Mouse (Mus musculus) hindbrain, embryonic 13.5 days (tissue): ENCODE data around the gene Gfy. TPM values are rescaled to one million over a fixed set of nuclear protein-coding genes. Genes with fewer than 3 reads are reported as not detected.

Experiments used
- ATAC-seq: fragments of 200-750 bp; cut with Nextera tagmentation; 2 replicates; pipeline ENCODE4 v1.8.0; 2017; ENCODE audit warnings: moderate TSS enrichment; ENCODE audit not compliant: low FRiP score
- H3K27ac ChIP-seq: fragments of 300-500 bp; sonication (generic); 2 replicates; pipeline ENCODE4 v1.5.1; 2015; ENCODE audit warnings: inconsistent platforms, mild to moderate bottlenecking, moderate library complexity
- H3K27me3 ChIP-seq: fragments of 300-500 bp; sonication (generic); 2 replicates; pipeline ENCODE4 v1.6.1; 2015; ENCODE audit warnings: mild to moderate bottlenecking, inconsistent platforms
- H3K36me3 ChIP-seq: fragments of 300-500 bp; sonication (generic); 2 replicates; pipeline ENCODE4 v1.6.1; 2015; ENCODE audit warnings: mild to moderate bottlenecking, inconsistent platforms
- H3K4me1 ChIP-seq: fragments of 300-500 bp; sonication (generic); replicated peaks from 2 replicates; pipeline ENCODE4 v1.6.1; 2015; ENCODE audit warnings: inconsistent platforms
- H3K4me2 ChIP-seq: fragments of 300-500 bp; sonication (generic); 2 replicates; pipeline ENCODE4 v1.6.1; 2015; ENCODE audit warnings: inconsistent platforms, mild to moderate bottlenecking, moderate library complexity
- H3K4me3 ChIP-seq: fragments of 300-500 bp; sonication (generic); 2 replicates; pipeline ENCODE4 v1.5.1; 2015; ENCODE audit warnings: mild to moderate bottlenecking, inconsistent platforms
- H3K9ac ChIP-seq: fragments of 300-500 bp; sonication (generic); 2 replicates; pipeline ENCODE4 v1.6.1; 2015; ENCODE audit warnings: mild to moderate bottlenecking, inconsistent platforms
- H3K9me3 ChIP-seq: fragments of 300-500 bp; sonication (generic); 2 replicates; pipeline ENCODE4 v1.6.1; 2016; ENCODE audit warnings: inconsistent platforms
- WGBS: fragments of 180-500 bp; shearing (Covaris S2); methylation state at CpG from one replicate; pipeline ENCODE4 v1.1.7; 2015; 5-methylcytosine and 5-hydroxymethylcytosine counted together
- microRNA-seq: library from miRNA; unstranded; fragments of <30 nt; microRNA quantifications from one replicate; pipeline ENCODE4, GENCODE M21; 2016
- polyA plus RNA-seq: library from polyadenylated mRNA; unstranded; fragments of >200 nt; fragmentation: Nextera tagmentation; extraction: Ambion mirVana; gene quantifications from 2 replicates; pipeline ENCODE4 v1.2.1, GENCODE M21; 2015

Gfy gene
- polyA plus RNA-seq, 1 experiment from 2014 or later, result not detected

DNA sequence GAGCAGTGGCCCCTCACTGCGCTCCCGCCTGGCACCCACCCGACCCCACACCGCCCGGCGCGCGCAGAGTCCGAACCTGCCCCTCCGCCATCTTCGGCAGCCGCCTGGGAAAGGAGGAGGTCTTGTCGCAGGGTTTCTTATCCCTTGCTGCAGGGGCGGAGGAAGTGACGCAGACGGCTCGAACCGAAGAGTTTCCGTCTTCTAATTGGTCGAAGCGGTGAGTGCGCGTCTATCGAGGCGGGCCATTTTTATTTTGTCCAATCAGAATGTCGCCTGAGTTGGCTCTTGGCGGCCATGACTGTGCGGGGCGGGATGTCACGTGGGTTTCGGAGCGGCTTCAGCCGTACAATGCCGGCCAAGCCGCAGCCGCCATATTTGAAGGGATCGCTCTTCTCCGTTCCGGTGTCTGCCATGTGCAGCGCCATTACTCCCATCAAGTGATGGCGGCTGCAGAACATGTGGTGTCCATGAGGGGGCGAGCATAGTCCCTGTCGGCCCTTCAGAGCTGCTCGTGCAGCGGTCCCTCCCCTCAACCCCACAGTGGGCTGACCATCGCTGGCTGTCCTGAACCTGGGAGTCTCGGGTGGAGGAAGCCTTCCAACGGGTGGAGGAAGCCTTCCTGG is 50.6 kb downstream of the Gfy start, which contains the start of gene Rpl13a:
Gene Rpl13a, minus strand, starts transcription at position 138 of the 623 bp plus-strand sequence.
- Histone ChIP-seq H3K9me3 (no peaks in the 10 kb centered on the region), H3K27ac (peak within 1 kb of the TSS; percentile 95), H3K36me3 (peaks cover 27% of the 10 kb centered on the region), H3K4me1 (peaks cover 41% of the 10 kb centered on the region), H3K9ac (peak within 1 kb of the TSS; percentile 99), H3K4me2 (peak within 1 kb of the TSS; percentile 96), H3K27me3 (0 out of 2 replicates have a peak, but pooled peaks cover 1% of the 10 kb centered on the region), H3K4me3 (peak within 1 kb of the TSS; percentile 92)
- WGBS, result under 1% methylated on average over 48 of the region's 48 CpGs
- peak; percentile 94 for ATAC-seq

DNA sequence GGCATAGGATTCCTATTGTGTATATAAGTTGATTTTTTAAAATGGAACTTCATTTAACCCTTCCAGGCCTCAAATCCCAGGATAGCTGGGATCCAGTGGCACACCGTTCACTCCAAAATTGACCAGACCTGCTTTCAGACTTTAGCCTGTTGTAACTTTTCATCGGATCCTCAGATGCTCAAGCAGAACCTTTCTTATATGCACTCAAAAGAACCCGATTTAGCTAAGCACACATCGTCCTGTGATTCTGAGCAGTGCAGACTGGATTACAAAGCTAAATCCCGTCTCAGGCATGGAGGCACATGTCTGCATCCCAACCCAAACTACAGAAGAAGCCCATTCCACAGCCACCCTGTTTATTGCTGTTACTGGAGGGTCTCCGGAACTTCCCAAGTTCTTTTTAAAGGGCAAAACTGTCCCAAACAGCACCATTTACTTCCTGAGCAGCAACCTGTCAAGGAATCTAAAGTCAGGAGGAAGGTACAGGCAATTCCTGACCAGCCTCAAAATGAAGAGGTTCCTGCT is 51.6 kb downstream of the Gfy start:
- no peaks in the 10 kb centered on the region for H3K9me3 ChIP-seq
- peak overlapping the region; percentile 92 for H3K27ac ChIP-seq
- no peaks in the 10 kb centered on the region for H3K27me3 ChIP-seq
- peaks cover 29% of the 10 kb centered on the region for H3K36me3 ChIP-seq
- H3K9ac ChIP-seq, result peak overlapping the region; percentile 99
- peaks cover 49% of the 10 kb centered on the region for H3K4me1 ChIP-seq
- H3K4me3 ChIP-seq, result peak overlapping the region; percentile 92
- ATAC-seq, result no peak
- under 1% methylated on average over 6 of the region's 6 CpGs for WGBS
- H3K4me2 ChIP-seq, result peak overlapping the region; percentile 96

DNA sequence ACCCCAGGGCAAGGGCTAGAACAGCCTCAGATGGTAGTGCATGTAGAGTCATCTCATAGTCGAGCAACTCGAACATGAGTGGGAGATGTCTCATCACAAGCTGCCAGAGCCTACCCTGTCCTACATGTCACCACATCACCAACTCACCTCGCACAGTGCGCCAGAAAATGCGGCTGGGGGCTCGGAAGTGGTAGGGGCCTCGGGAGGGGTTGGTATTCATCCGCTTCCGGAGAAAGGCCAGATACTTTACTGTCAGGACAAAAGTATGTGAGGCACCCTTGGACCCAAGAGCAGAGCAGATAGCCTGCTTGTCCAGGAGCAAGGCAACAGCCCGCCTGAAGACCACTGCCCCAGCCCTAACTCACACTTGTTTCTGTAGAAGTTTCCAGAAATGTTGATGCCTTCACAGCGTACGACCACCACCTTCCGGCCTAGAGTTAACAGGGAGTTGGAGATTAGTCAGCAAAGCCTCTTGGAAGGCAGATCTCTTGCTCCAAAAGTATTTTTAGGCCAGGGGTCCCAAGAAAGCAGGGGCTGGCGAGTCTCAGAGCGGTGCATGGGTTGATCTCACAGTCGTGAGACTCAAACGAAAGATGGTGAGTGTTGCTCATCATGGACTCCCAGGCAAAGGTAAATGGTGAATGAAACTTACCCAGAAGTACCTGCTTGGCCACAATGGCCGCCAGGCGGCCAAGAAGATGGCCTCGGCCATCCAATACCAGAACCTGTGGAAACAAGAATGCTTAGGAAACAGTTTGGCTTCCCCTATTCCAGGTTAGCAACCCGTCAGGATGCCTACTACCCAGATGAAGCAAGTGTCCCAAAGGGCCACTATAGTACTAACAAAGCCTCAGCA is 52.3 kb downstream of the Gfy start:
- peak overlapping the region; percentile 92 for H3K27ac ChIP-seq
- H3K4me2 ChIP-seq, result peak overlapping the region; percentile 96
- WGBS, result 46% methylated on average over 21 of the region's 21 CpGs
- H3K9ac ChIP-seq, result peak overlapping the region; percentile 99
- H3K36me3 ChIP-seq, result peaks cover 36% of the 10 kb centered on the region
- no peaks in the 10 kb centered on the region for H3K27me3 ChIP-seq
- peak overlapping the region; percentile 92 for H3K4me3 ChIP-seq
- no peak for ATAC-seq
- peaks cover 55% of the 10 kb centered on the region for H3K4me1 ChIP-seq
- H3K9me3 ChIP-seq, result no peaks in the 10 kb centered on the region

Small RNAs within 50 kb of the gene (microRNA-seq; reads per million reads assigned to microRNA genes)
- 7.2 reads per million, percentile 20 among the genes with 10 or more reads in this experiment for gene Mir5121
- gene Mir7055, result not detected

Other genes starting within 250 kb of the Gfy start
- gene Tsks, start 236.4 kb downstream of the Gfy start, polyA plus RNA-seq, result 0.17 TPM in 1 of 2 replicates, not detected in the other
- gene Cpt1c, start 204.7 kb downstream of the Gfy start, polyA plus RNA-seq, result 52.2 and 56.3 TPM in 2 replicates
- gene Prmt1, start 193.0 kb downstream of the Gfy start, polyA plus RNA-seq, result 681 and 687 TPM in 2 replicates
- 66.7 and 68.3 TPM in 2 replicates for gene Irf3, start 181.9 kb downstream of the Gfy start, polyA plus RNA-seq
- 16.2 and 19.7 TPM in 2 replicates for gene Bcl2l12, start 180.9 kb downstream of the Gfy start, polyA plus RNA-seq
- gene Scaf1, start 163.2 kb downstream of the Gfy start, polyA plus RNA-seq, result 42.4 and 45.2 TPM in 2 replicates
- 11.5 and 15.4 TPM in 2 replicates for gene Rras, start 161.6 kb downstream of the Gfy start, polyA plus RNA-seq
- gene Prr12, start 126.7 kb downstream of the Gfy start, polyA plus RNA-seq, result 13.8 and 14.5 TPM in 2 replicates
- 58.0 and 58.5 TPM in 2 replicates for gene Nosip, start 117.1 kb downstream of the Gfy start, polyA plus RNA-seq
- 14.8 and 17.1 TPM in 2 replicates for gene Prrg2, start 116.9 kb downstream of the Gfy start, polyA plus RNA-seq
- 93.8 and 103 TPM in 2 replicates for gene Rcn3, start 87.3 kb downstream of the Gfy start, polyA plus RNA-seq
- 26.9 and 28.3 TPM in 2 replicates for gene Fcgrt, start 75.7 kb downstream of the Gfy start, polyA plus RNA-seq
- 994 and 999 TPM in 2 replicates for gene Rps11, start 55.1 kb downstream of the Gfy start, polyA plus RNA-seq
- 770 and 846 TPM in 2 replicates for gene Rpl13a, start 50.8 kb downstream of the Gfy start, polyA plus RNA-seq
- 0.14 TPM in 1 of 2 replicates, not detected in the other for gene Gm45713, start 43.3 kb downstream of the Gfy start, polyA plus RNA-seq
- 1.4 and 1.6 TPM in 2 replicates for gene Flt3l, start 43.1 kb downstream of the Gfy start, polyA plus RNA-seq
- 85.6 and 94.4 TPM in 2 replicates for gene Pih1d1, start 25.3 kb downstream of the Gfy start, polyA plus RNA-seq
- gene Aldh16a1, start 25.0 kb downstream of the Gfy start, polyA plus RNA-seq, result 23.7 and 24.5 TPM in 2 replicates
- gene Slc17a7, start 15.6 kb downstream of the Gfy start, polyA plus RNA-seq, result 0.42 and 0.62 TPM in 2 replicates
- 0.66 TPM in 1 of 2 replicates, not detected in the other for gene Pth2, start 1.4 kb upstream of the Gfy start, polyA plus RNA-seq
- gene Ccdc155, start 25.3 kb upstream of the Gfy start, polyA plus RNA-seq, result 0.49 and 0.54 TPM in 2 replicates
- 5.6 and 5.7 TPM in 2 replicates for gene Dkkl1, start 32.6 kb upstream of the Gfy start, polyA plus RNA-seq
- gene Tead2, start 36.2 kb upstream of the Gfy start, polyA plus RNA-seq, result 78.6 and 79.2 TPM in 2 replicates
- gene Cd37, start 59.5 kb upstream of the Gfy start, polyA plus RNA-seq, result 0.96 and 1.7 TPM in 2 replicates
- gene Slc6a16, start 61.5 kb upstream of the Gfy start, polyA plus RNA-seq, result 0.18 and 0.38 TPM in 2 replicates
- not detected in 2 replicates for gene Slc6a21, start 97.9 kb upstream of the Gfy start, polyA plus RNA-seq
- 7.3 and 8.9 TPM in 2 replicates for gene Trpm4, start 154.2 kb upstream of the Gfy start, polyA plus RNA-seq
- 0.31 TPM in 2 replicates for gene Hrc, start 155.7 kb upstream of the Gfy start, polyA plus RNA-seq
- gene Ppfia3, start 187.4 kb upstream of the Gfy start, polyA plus RNA-seq, result 19.9 and 20.7 TPM in 2 replicates
- gene Lin7b, start 191.0 kb upstream of the Gfy start, polyA plus RNA-seq, result 12.5 and 13.4 TPM in 2 replicates
- 205 and 215 TPM in 2 replicates for gene Snrnp70, start 216.2 kb upstream of the Gfy start, polyA plus RNA-seq
- not detected in 2 replicates for gene Kcna7, start 226.1 kb upstream of the Gfy start, polyA plus RNA-seq
- 0.10 and 0.19 TPM in 2 replicates for gene Ntf5, start 234.1 kb upstream of the Gfy start, polyA plus RNA-seq
- 1.2 and 2.5 TPM in 2 replicates for gene Lhb, start 241.3 kb upstream of the Gfy start, polyA plus RNA-seq